9 mouse cellular contexts compared by ENCODE assay signal in genomic region chr4:140835682-140836081, GRCm38 (mm10). TPM values are rescaled to one million over a fixed set of nuclear protein-coding genes. Genes with fewer than 3 reads are reported as not detected.
DNase-seq lines count a peak whose midpoint lies in the region; ATAC-seq and TF ChIP-seq lines count a peak whose summit lies in the region.
"Had no signal": no experiment of that assay in that cellular context is flagged by ENCODE, and none has a peak within 500 bp of the region (broad histone marks: within the 10 kb centered on the region; RNA-seq: fewer than 3 reads in every experiment).

No protein-coding gene starts in this region.

- H3K27ac ChIP-seq in hindbrain, embryonic 12.5 days: no peak overlapping the region
- H3K27ac ChIP-seq in liver, embryonic 14.5 days: no peak overlapping the region
- H3K27ac ChIP-seq in neural tube, embryonic 15.5 days (replicated peaks): no peak overlapping the region

- H3K4me3 ChIP-seq in hindbrain, embryonic 12.5 days: no peak overlapping the region
- no peak overlapping the region for H3K4me3 ChIP-seq in liver, embryonic 14.5 days (ENCODE audit: insufficient read depth in 1 of 2, low read depth in 2 of 2, low read length in 2 of 2)
- no peak overlapping the region for H3K4me3 ChIP-seq in neural tube, embryonic 15.5 days (replicated peaks)

- no peaks in the 10 kb centered on the region for H3K36me3 ChIP-seq in hindbrain, embryonic 12.5 days
- H3K36me3 ChIP-seq in liver, embryonic 14.5 days (replicated peaks; ENCODE audit: control insufficient read depth, insufficient read depth, low read depth): no peaks in the 10 kb centered on the region
- no peaks in the 10 kb centered on the region for H3K36me3 ChIP-seq in neural tube, embryonic 15.5 days
- H3K36me3 ChIP-seq: G1E had no signal

- ATAC-seq in hindbrain, embryonic 12.5 days (ENCODE audit: low FRiP score): peak; percentile 55
- peak; percentile 72 for ATAC-seq in liver, embryonic 14.5 days (ENCODE audit: insufficient read depth)
- peak; percentile 48; the same call in 1 of the 2 replicates for ATAC-seq in neural tube, embryonic 15.5 days (ENCODE audit: low FRiP score)

- 0 out of 2 replicates have a peak, but pooled peaks cover 3% of the 10 kb centered on the region for H3K27me3 ChIP-seq in hindbrain, embryonic 12.5 days
- peaks cover 3% of the 10 kb centered on the region; the same call in 1 of the 2 replicates for H3K27me3 ChIP-seq in liver, embryonic 14.5 days (ENCODE audit: control insufficient read depth, insufficient read depth, low read length)
- H3K27me3 ChIP-seq in neural tube, embryonic 15.5 days (replicated peaks): 0 out of 2 replicates have a peak, but pooled peaks cover under 1% of the 10 kb centered on the region

- peak; percentile 16 for DNase-seq in kidney, adult 18-20 months
- no peak for DNase-seq in kidney, adult 9 months
- peak; percentile 76 for DNase-seq in adrenal gland, postnatal 25 days
- DNase-seq in liver, embryonic 14.5 days (ENCODE audit: low read depth in 3 of 3, low spot score in 3 of 3): no peak
- DNase-seq in spleen, adult 18-20 months: no peak
- DNase-seq in urinary bladder, postnatal 4 days (ENCODE audit: low spot score in 2 of 2): no peak

- H3K4me2 ChIP-seq in hindbrain, embryonic 12.5 days (replicated peaks): no peak overlapping the region
- no peak overlapping the region for H3K4me2 ChIP-seq in liver, embryonic 14.5 days (ENCODE audit: low read depth)
- peak overlapping the region; percentile 7; the same call in 1 of the 2 replicates for H3K4me2 ChIP-seq in neural tube, embryonic 15.5 days

- H3K4me1 ChIP-seq in hindbrain, embryonic 12.5 days: peaks cover 40% of the 10 kb centered on the region
- H3K4me1 ChIP-seq in liver, embryonic 14.5 days (replicated peaks; ENCODE audit: control insufficient read depth in 2 of 2, insufficient read depth in 2 of 2, low read length in 1 of 2): peaks cover 0 to 2% of the 10 kb centered on the region in 2 experiments; a peak in 2 of 4 replicates
- peaks cover 38% of the 10 kb centered on the region for H3K4me1 ChIP-seq in neural tube, embryonic 15.5 days

- H3K9ac ChIP-seq in hindbrain, embryonic 12.5 days: no peak overlapping the region
- H3K9ac ChIP-seq in liver, embryonic 14.5 days (replicated peaks): no peak overlapping the region
- H3K9ac ChIP-seq in neural tube, embryonic 15.5 days (replicated peaks): no peak overlapping the region

- TF ChIP-seq EP300 in liver, embryonic 14.5 days (IDR thresholded peaks at IDR 0.05; ENCODE audit: low read depth): no peak

- 3% methylated on average over 10 of the region's 10 CpGs for WGBS in hindbrain, embryonic 12.5 days
- 5% methylated on average over 10 of the region's 10 CpGs for WGBS in liver, embryonic 14.5 days (ENCODE audit: insufficient replicate concordance)
- WGBS in neural tube, embryonic 15.5 days: 1% methylated on average over 10 of the region's 10 CpGs

- no peak for TF ChIP-seq CTCF in liver, embryonic 14.5 days (IDR thresholded peaks at IDR 0.05; ENCODE audit: low read depth)

- no peaks in the 10 kb centered on the region for H3K9me3 ChIP-seq in hindbrain, embryonic 12.5 days (replicated peaks)
- no peaks in the 10 kb centered on the region for H3K9me3 ChIP-seq in liver, embryonic 14.5 days (ENCODE audit: control insufficient read depth, low read length)
- H3K9me3 ChIP-seq in neural tube, embryonic 15.5 days (replicated peaks): no peaks in the 10 kb centered on the region
- H3K9me3 ChIP-seq: G1E had no signal

RNA-seq across cellular contexts. Expression of gene Padi1, which starts 9.9 kb away (rescaled TPM):
- total RNA-seq in adrenal gland, postnatal 25 days (2021): not detected in 2 replicates
- polyA plus RNA-seq in hindbrain, embryonic 12.5 days (2016; fragmentation: Nextera tagmentation; extraction: Ambion mirVana): 0.07 and 0.19 TPM in 2 replicates
- polyA plus RNA-seq in liver, embryonic 14.5 days (2012; rRNA removed): 0.01 and 0.02 TPM in 2 replicates
- polyA plus RNA-seq in liver, embryonic 14.5 days (2014; fragmentation: Nextera tagmentation; extraction: Ambion mirVana): 0.06 TPM in 1 of 2 replicates, not detected in the other
- polyA plus RNA-seq in neural tube, embryonic 15.5 days (2015; fragmentation: Nextera tagmentation; extraction: Ambion mirVana): 0.08 and 0.24 TPM in 2 replicates

RNA-seq across cellular contexts. Expression of gene Padi3, which starts 25.2 kb away (rescaled TPM):
- not detected in 2 replicates for total RNA-seq in adrenal gland, postnatal 25 days (2021)
- 0.06 TPM in 1 of 2 replicates, not detected in the other for polyA plus RNA-seq in hindbrain, embryonic 12.5 days (2016; fragmentation: Nextera tagmentation; extraction: Ambion mirVana)
- polyA plus RNA-seq in liver, embryonic 14.5 days (2012; rRNA removed): 0.11 and 0.17 TPM in 2 replicates
- 0.13 and 0.25 TPM in 2 replicates for polyA plus RNA-seq in liver, embryonic 14.5 days (2014; fragmentation: Nextera tagmentation; extraction: Ambion mirVana)
- polyA plus RNA-seq in neural tube, embryonic 15.5 days (2015; fragmentation: Nextera tagmentation; extraction: Ambion mirVana): 0.22 TPM in 1 of 2 replicates, not detected in the other

Comparison
In these comparisons a context has a peak if more than half of its experiments do, and no peak if none do; other contexts are left out.
1. DNase-seq: peak in kidney, adult 18-20 months (single experiment) and adrenal gland, postnatal 25 days (single experiment); none in kidney, adult 9 months (single experiment), liver, embryonic 14.5 days (0 of 3), spleen, adult 18-20 months (0 of 2) and urinary bladder, postnatal 4 days (0 of 2).
2. Peak in every context shown above with its lines, with median percentiles within 50 percentile points of each other: ATAC-seq.